Mouse (Mus musculus) adipocyte (in vitro differentiated cells): ENCODE data around the gene BC107364.
"Not testable (repeated sequence)": the region's sequence is repeated elsewhere in the genome, so short reads cannot be mapped to it uniquely, and the experiment has no call there.

Experiments
- DNase-seq: peaks from one replicate; pipeline ENCODE4 v3.0.0-alpha.2; 2016; ENCODE audit warnings: low spot score

Gene BC107364

GRCm38 (mm10) chr3:96451181-96451737, 847 bp downstream of the BC107364 start:
- not testable (repeated sequence) for DNase-seq

- DNase-seq, result not testable (repeated sequence)
Measured at GRCm38 (mm10) chr3:96450586-96450896, 1.6 kb downstream of the BC107364 start.

DNA sequence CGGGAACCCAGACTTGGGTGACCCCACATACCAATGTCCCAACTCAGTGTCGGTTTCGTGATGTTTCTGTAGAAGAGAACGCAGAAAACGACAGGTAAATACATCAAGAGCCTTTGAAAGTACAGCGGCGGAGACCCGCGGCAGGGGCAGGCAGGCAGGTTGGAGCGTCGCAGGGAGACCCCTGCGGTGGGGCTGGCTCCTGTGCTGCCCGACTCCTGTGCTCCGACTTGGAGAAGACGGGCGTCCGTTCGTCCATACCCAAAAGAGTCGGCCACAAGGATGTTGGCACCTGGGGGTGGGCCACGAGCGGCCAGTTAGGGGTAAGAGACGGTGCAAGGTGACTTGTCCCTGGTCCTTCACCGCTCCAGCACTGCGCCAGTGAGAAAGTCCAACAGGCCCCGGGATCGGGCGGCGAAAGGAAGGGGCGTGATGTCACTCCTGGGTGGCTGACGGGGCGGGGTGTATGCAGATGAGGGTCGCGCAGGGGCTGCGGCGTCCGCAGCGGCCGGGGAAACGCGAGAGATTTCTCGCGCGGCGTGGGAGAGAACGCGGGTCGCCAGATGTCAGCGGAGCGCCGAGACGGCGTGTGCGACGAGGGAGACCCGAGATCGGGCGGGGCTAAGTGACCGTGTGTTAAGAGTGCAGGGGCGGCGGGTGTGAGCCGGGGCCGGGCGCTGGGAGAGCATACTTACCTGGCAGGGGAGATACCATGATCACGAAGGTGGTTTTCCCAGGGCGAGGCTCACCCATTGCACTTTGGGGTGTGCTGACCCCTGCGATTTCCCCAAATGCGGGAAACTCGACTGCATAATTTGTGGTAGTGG, 2.1 kb downstream of the BC107364 start:
- DNase-seq, result not testable (repeated sequence)

DNA sequence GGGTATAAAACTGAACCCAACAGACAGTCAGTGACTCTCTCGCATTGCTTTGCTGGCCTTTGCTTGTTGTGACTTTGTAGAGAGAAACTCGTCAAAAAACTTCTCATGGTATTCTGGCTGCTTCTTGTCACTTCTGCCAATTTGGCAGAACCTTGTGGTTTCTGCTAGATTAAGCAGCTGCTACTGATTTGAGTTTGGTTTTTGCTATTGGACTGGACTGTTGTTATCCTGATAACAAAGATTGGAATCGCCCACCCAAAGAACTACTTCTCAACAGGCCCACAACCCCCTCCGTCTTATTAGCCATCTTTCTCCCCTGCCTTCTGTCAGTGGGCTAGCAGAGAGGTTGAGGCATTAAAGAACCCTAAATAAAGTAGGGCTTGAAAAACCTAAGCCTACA, 6.7 kb downstream of the BC107364 start:
- no peak for DNase-seq

- peak; percentile 79 for DNase-seq
Measured at GRCm38 (mm10) chr3:96440578-96440977, 11.5 kb downstream of the BC107364 start.

DNA sequence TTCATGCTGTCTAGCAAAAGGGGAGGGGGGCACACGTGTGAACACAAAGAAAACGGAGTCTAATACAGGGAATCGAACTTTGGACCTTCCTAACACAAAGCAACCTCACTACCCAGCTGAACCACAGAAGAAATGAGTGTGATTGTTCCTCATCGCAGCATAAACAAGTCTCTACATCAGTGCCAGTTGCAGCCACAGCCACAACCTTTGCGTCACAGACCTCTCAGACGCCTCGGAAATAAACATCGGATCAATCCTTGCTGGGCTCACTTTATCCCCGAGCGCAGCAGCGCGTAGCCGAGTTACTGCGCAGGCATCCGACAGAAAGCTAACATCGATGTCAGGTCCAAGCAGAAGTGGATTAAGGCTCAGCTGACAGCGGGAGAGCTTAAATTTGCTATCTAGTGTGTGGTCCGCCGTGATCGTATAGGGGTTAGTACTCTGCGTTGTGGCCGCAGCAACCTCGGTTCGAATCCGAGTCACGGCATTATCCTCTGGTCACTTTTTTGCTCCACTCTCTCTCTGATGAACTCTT, 16.5 kb downstream of the BC107364 start:
- DNase-seq, result no peak

GRCm38 (mm10) chr3:96432207-96432606, 19.9 kb downstream of the BC107364 start:
- no peak for DNase-seq

DNA sequence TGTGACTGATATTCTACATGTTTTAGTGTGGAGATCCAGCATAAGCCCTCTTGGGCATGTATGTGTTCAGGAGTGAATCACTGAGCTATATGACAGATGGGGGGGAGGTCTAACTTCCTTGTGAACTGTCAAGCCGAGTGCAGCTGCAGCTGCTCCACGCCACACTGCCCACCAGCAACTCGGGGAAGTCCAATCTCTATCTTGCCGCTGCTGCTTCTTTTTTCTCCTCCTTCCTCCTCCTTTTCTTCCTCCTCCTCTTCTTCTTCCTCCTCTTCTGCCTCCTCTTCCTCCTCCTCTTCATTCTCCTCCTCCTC, 22.3 kb downstream of the BC107364 start:
- DNase-seq, result no peak

DNA sequence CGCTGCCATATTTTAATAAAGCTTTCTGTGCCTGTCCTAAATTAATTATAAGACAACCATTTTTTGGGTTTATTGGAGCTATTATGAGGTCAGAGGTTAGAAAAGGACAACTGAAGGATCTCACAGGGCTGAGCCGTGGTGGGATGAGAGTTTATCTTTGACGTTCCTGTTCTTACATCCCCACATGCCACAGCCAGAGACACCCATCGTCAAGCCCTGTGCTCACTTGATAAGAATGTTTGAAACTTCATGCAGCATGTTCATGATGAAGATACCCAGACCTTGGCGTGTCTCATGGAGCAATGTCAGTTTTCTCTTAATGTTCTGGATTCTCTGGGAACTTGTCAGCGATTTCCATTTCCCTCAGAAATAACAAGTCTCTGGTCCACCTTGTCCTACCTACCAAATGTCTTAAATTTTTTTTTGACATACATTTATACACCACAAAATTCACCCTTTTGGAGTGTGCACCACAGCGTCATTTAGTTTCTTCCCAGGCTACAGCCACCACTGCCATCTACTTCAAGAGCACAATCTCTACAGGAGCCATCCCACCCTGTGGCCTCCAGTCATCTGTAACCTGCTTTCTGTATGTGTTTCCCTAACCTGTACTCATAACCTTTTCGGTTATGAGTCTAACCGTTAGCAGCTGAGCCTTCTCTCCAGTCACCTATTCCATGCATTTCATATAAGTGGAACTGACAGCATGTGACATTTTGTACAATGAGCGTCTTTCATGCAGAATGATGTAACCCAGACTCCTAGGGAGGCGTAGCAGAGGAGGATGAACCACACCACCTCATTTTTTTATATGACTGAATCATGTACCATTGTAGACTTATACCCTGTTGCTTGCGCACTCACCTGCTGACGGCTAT, 22.9 kb downstream of the BC107364 start:
- DNase-seq, result no peak

- DNase-seq, result no peak
Measured at GRCm38 (mm10) chr3:96427761-96428462, 24.2 kb downstream of the BC107364 start.

- DNase-seq, result no peak
Measured at GRCm38 (mm10) chr3:96427311-96427710, 24.8 kb downstream of the BC107364 start.

DNA sequence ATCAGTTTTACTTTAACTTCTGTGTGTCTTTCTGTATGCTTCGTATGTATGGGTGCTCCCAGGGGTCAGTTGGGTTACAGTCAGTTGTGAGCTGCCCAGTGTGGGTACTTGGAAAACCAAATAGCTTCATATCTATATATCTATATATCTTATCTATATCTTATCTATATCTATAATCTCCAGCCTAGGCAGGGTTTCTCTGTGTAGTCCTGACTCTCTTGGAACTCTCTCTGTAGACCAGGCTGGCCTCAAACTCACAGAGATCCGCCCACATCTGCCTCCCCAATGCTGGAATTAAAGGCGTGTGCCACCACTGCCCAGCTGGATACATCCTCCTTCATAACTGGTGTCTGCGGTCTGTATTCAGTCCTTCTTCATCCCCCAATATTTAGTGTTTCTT, 25.8 kb downstream of the BC107364 start:
- no peak for DNase-seq

DNA sequence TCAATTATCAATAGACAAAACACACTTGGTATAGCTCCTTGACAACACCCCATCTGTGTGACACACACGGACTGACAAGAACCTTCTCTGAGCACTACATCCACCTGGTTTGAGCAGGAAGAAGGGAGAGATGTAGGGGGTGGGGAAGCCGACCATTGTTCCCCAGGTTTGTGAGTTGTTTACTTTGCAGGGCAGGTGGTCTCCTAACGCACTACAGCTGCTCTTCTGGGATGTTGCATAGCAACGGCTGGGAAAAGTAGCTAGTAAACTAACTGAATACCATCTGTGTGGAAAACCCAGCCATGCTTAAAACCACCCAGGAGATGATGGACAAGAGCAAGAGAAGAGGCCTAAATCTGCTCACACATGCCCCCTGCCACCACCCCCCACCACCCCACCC, 27.7 kb downstream of the BC107364 start:
- not testable (repeated sequence) for DNase-seq

GRCm38 (mm10) chr3:96423889-96424288, 28.2 kb downstream of the BC107364 start:
- no peak for DNase-seq

- DNase-seq, result no peak
Measured at GRCm38 (mm10) chr3:96420796-96421195, 31.3 kb downstream of the BC107364 start.

DNA sequence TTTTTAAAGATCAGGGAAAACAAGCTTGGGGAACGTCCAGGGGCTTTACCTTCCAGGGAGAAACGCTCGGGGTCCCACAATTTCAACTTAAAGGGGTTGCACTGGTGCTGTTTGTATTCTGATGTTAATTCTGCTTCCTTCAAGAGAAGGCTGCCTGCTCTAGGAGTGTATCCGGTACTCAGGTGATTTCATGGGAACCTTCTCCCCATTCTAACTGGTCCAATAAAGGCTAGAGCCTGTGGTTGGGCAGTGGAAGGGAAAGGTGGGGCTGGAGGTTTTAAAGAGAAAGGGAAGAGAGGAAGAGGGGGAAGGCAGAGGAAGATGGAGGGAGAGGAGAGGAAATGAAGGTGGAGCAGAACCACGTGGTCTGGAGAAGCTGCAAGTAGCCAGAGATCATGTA, 33.2 kb downstream of the BC107364 start:
- DNase-seq, result not testable (repeated sequence)

DNA sequence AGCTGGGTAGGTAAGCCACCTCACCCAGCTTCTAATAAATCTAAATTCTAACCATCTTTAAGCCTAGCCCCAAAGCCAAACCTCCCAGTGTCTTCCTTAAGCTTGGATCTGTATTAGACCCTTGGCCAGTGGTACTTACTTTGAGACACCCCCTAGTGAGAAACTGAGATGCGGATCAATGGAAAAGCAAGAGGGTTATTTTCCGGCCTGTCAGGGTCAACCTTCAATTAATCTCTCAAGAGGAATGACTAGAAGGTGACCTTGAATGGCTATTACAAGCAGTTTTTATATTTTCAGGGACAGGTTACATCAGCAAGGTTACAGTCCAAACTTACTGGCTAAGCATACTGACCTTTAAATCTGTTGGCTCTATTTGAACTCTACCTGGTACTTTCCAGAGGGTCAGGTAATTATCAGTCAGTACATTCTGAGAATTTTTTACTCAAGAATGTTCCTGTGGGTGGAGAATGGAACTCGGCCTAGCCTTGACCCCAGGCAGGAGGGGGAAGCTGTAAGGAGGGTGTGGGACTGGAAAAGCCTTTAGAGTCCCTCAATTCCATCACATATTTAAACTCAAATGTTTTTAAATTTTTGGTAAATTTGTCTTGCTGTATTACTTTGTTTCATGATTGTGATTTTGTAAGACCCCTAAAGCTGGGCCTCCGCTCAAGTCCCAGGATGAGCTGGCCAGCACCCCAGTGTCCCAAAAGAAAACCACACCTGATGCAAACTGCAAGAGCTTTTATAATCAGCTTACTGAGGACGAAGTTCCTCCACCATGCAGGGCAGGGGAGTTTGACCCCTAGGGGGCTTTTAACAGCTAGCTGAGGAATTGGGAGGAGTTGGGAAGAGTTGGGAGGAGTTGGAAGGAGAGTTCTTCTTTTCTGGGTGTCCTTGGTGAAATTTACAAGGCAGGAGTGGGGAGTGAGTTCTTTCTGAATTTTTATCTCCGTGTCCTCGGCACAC, 34.0 kb downstream of the BC107364 start:
- no peak for DNase-seq

GRCm38 (mm10) chr3:96416595-96416994, 35.5 kb downstream of the BC107364 start:
- no peak for DNase-seq

- no peak for DNase-seq
Measured at GRCm38 (mm10) chr3:96416056-96416455, 36.0 kb downstream of the BC107364 start.

DNA sequence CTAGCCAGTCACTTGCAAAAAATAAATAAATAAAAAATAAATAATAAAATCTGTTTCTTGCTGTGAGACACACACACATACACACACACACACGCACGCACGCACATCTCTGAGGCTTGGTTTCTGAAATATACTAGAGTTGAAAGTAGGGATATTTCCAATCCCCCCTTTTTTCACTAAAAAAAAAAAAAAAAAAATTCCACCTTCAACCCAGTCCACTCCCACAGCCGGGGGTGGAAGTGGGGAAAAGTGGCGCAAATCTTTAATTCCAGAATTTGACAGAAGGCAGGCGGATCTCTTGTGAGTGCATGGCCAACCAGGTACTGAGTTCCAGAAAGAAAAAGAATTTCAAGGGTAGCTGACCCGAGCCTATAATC, 37.2 kb downstream of the BC107364 start:
- DNase-seq, result no peak
